ENCODE assay signal across 29 mouse cellular contexts in the genomic region with DNA sequence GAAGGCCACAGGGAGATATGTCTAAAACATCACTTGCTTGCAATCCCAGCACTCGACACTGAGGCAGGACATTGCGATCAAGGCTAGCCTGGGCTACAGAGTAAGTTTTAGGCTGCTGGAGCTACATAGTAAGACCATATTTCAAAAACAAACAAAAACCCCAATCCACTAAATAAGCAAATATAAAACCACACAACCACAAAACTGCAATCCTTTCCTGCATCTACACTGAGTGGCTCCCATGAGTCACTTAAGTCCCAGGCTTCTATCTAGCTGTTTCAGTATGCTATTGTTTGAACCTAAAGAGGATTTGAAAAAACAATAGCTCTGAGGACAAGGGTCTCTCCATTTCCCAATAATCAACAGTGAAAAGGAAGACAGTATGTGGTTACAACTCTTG. TPM values are rescaled to one million over a fixed set of nuclear protein-coding genes. Genes with fewer than 3 reads are reported as not detected.
DNase-seq lines count a peak whose midpoint lies in the region; ATAC-seq and TF ChIP-seq lines count a peak whose summit lies in the region.
"Had no signal": no experiment of that assay in that cellular context is flagged by ENCODE, and none has a peak within 500 bp of the region (broad histone marks: within the 10 kb centered on the region; RNA-seq: fewer than 3 reads in every experiment).

No protein-coding gene starts in this region.

- H3K27me3 ChIP-seq in C2C12 (ENCODE audit: control insufficient read depth, insufficient read depth, insufficient read length): no peaks in the 10 kb centered on the region
- H3K27me3 ChIP-seq: CH12.LX, Patski had no signal

- no peak overlapping the region for H3K4me3 ChIP-seq in C2C12 (ENCODE audit: insufficient read depth, poor library complexity, severe bottlenecking)

- peak; percentile 63 for DNase-seq in 3T3-L1 (ENCODE audit: low read depth, low spot score)
- DNase-seq in 416B (ENCODE audit: low read depth): peak; percentile 64
- DNase-seq in cerebellum, postnatal 10 days: no peak
- DNase-seq in gastrocnemius, adult 18-20 months (ENCODE audit: low spot score): no peak
- DNase-seq: adrenal gland, adult 2 months; adrenal gland, adult 8-10 months; adrenal gland, postnatal 10 days; adrenal gland, postnatal 14 days; adrenal gland, postnatal 25 days; adrenal gland, postnatal 36 days; B cell, adult 2 months; cerebellum, adult 11 months; cerebellum, adult 11-12 months; cerebellum, adult 18-20 months; cerebellum, adult 2 months; cerebellum, adult 8-10 months; cerebellum, adult 9-10 months; cerebellum, adult 9-11 months had no signal

- H3ac ChIP-seq in C2C12 (ENCODE audit: control insufficient read depth, insufficient read length, low read depth): no peak overlapping the region

- H3K36me3 ChIP-seq in C2C12 (ENCODE audit: control insufficient read depth, insufficient read depth): no peaks in the 10 kb centered on the region

- TF ChIP-seq CTCF in C2C12 (IDR thresholded peaks at IDR 0.05; ENCODE audit: control insufficient read depth, insufficient read depth, insufficient read length): no peak

- H3K79me3 ChIP-seq in C2C12 (ENCODE audit: low read depth): no peaks in the 10 kb centered on the region

- no peaks in the 10 kb centered on the region for H3K79me2 ChIP-seq in C2C12 (ENCODE audit: control insufficient read depth, insufficient read depth)

- ATAC-seq in cerebellum, adult (ENCODE audit: insufficient number of reproducible peaks, low FRiP score, low TSS enrichment): no peak
- ATAC-seq: activated CD4-positive, CD25-positive, alpha-beta regulatory T cell, adult 4 months; CD4-positive, CD25-positive, alpha-beta regulatory T cell, adult 4 months; Patski had no signal

TF ChIP-seq in C2C12, 6 proteins besides CTCF, POLR2A, EP300 and RAD21:
- TF ChIP-seq USF1 (IDR thresholded peaks at IDR 0.05; ENCODE audit: low read depth) (no peak), CEBPB (IDR thresholded peaks at IDR 0.05; ENCODE audit: low read depth) (peak; percentile 9)

RNA-seq across cellular contexts. Expression of a gene that starts 24.6 kb away (rescaled TPM):
- polyA plus RNA-seq in C2C12 (2012; fragmentation: generic; extraction: Trizol): 5.5 TPM
- total RNA-seq in gastrocnemius, adult 18-20 months (2021): 1 to 10 TPM; 5.2 to 5.7 TPM

RNA-seq across cellular contexts. Expression of a gene that starts 32.7 kb away (rescaled TPM):
- polyA plus RNA-seq in C2C12 (2012; fragmentation: generic; extraction: Trizol): not detected
- total RNA-seq in gastrocnemius, adult 18-20 months (2021): not detected
- total RNA-seq: adrenal gland, adult 18-20 months; adrenal gland, adult 2 months; adrenal gland, adult 8-10 months; adrenal gland, postnatal 10 days; adrenal gland, postnatal 14 days; adrenal gland, postnatal 25 days; adrenal gland, postnatal 36 days; adrenal gland, postnatal 4 days; CH12.LX; ES-E14; G1E; MEL had no signal
- polyA plus RNA-seq: activated CD4-positive, CD25-positive, alpha-beta regulatory T cell, adult 4 months; adrenal gland, adult 2 months; CD4-positive, CD25-positive, alpha-beta regulatory T cell, adult 4 months; cerebellum, adult 2 months; G1E; Patski had no signal

RNA-seq across cellular contexts. Expression of a gene that starts 35.6 kb away (rescaled TPM):
- polyA plus RNA-seq in C2C12 (2012; fragmentation: generic; extraction: Trizol): not detected
- not detected for total RNA-seq in gastrocnemius, adult 18-20 months (2021)
- total RNA-seq: G1E had no signal
- polyA plus RNA-seq: CD4-positive, CD25-positive, alpha-beta regulatory T cell, adult 4 months; G1E had no signal

RNA-seq across cellular contexts. Expression of a gene that starts 55.1 kb away (rescaled TPM):
- polyA plus RNA-seq in C2C12 (2012; fragmentation: generic; extraction: Trizol): 2.4 TPM
- 100 to 1,000 TPM; 125 to 170 TPM for total RNA-seq in gastrocnemius, adult 18-20 months (2021)

RNA-seq across cellular contexts. Expression of a gene that starts 57.4 kb away (rescaled TPM):
- polyA plus RNA-seq in C2C12 (2012; fragmentation: generic; extraction: Trizol): 136 TPM
- total RNA-seq in gastrocnemius, adult 18-20 months (2021): 10 to 100 TPM; 40.3 to 42.7 TPM

Comparison
In these comparisons a context has a peak if more than half of its experiments do, and no peak if none do; other contexts are left out.
1. DNase-seq: peak in 3T3-L1 (single experiment) and 416B (single experiment); none in cerebellum, postnatal 10 days (0 of 2) and gastrocnemius, adult 18-20 months (single experiment).